Mouse (Mus musculus) liver, embryonic 11.5 days (tissue): ENCODE measurements around the gene Tbxas1. TPM values are rescaled to one million over a fixed set of nuclear protein-coding genes. Genes with fewer than 3 reads are reported as not detected.

Experiments
- ATAC-seq: fragments of 200-750 bp; cut with Nextera tagmentation; replicated peaks from 2 replicates; pipeline ENCODE4 v1.8.0; 2017; ENCODE audit warnings: moderate number of reproducible peaks, mild to moderate bottlenecking, moderate TSS enrichment, moderate library complexity; ENCODE audit not compliant: low FRiP score
- DNase-seq: peaks from one replicate; pipeline ENCODE4 v3.0.0-alpha.2; 2017; ENCODE audit warnings: low spot score
- H3K27ac ChIP-seq: fragments of 300-500 bp; sonication (generic); 2 replicates; pipeline ENCODE4 v1.5.1; 2014; ENCODE audit warnings: mild to moderate bottlenecking, low read depth, low read length, control low read depth
- H3K27me3 ChIP-seq: fragments of 300-500 bp; sonication (generic); replicated peaks from 2 replicates; pipeline ENCODE4 v1.6.1; 2014; ENCODE audit warnings: low read length, mixed read lengths; ENCODE audit not compliant: control insufficient read depth, insufficient read depth
- H3K36me3 ChIP-seq: fragments of 300-500 bp; sonication (generic); 2 replicates; pipeline ENCODE4 v1.6.1; 2014; ENCODE audit warnings: mild to moderate bottlenecking, low read length, moderate library complexity, mixed read lengths; ENCODE audit not compliant: control insufficient read depth, insufficient read depth
- H3K4me1 ChIP-seq: fragments of 300-500 bp; sonication (generic); replicated peaks from 2 replicates; pipeline ENCODE4 v1.6.1; 2014; ENCODE audit warnings: low read length, mixed read lengths; ENCODE audit not compliant: control insufficient read depth, insufficient read depth
- H3K4me2 ChIP-seq: fragments of 300-500 bp; sonication (generic); 2 replicates; pipeline ENCODE4 v1.6.1; 2014; ENCODE audit warnings: mild to moderate bottlenecking, control low read depth, moderate library complexity
- H3K4me3 ChIP-seq: fragments of 300-500 bp; sonication (generic); 2 replicates; pipeline ENCODE4 v1.5.1; 2014; ENCODE audit warnings: low read depth, low read length, control low read depth
- H3K9ac ChIP-seq: fragments of 300-500 bp; sonication (generic); 2 replicates; pipeline ENCODE4 v1.6.1; 2014; ENCODE audit warnings: low read depth, low read length, control low read depth
- H3K9me3 ChIP-seq: fragments of 300-500 bp; sonication (generic); 2 replicates; pipeline ENCODE4 v1.6.1; 2016; ENCODE audit warnings: low read length, inconsistent platforms, mixed read lengths; ENCODE audit not compliant: control insufficient read depth
- WGBS: fragments of 180-500 bp; shearing (Covaris S2); extraction: QIAGEN DNeasy Blood & Tissue Kit; methylation state at CpG from one replicate; pipeline ENCODE4 v1.1.7; 2014; 5-methylcytosine and 5-hydroxymethylcytosine counted together
- polyA plus RNA-seq: library from polyadenylated mRNA; unstranded; fragments of >200 nt; fragmentation: Nextera tagmentation; extraction: Ambion mirVana; gene quantifications from 2 replicates; pipeline ENCODE4 v1.2.1, GENCODE M21; 2014

Gene Tbxas1
- polyA plus RNA-seq, 1 experiment from 2014 or later: 12.0 TPM

GRCm38 (mm10) chr6:38876071-38876911, 1.1 kb downstream of the Tbxas1 start, which contains the start of gene Hipk2:
Hipk2 (minus strand) TSS chr6:38876165.
- Histone ChIP-seq H3K4me3 (peak within 1 kb of the TSS; percentile 100), H3K36me3 (no peaks in the 10 kb centered on the region), H3K9ac (peak within 1 kb of the TSS; percentile 99), H3K27ac (peak within 1 kb of the TSS; percentile 99), H3K27me3 (0 out of 2 replicates have a peak, but pooled peaks cover 2% of the 10 kb centered on the region), H3K4me1 (peaks cover 30% of the 10 kb centered on the region), H3K4me2 (peak within 1 kb of the TSS; percentile 90), H3K9me3 (no peaks in the 10 kb centered on the region)
- DNase-seq: peak; percentile 85
- under 1% methylated on average over 96 of the region's 108 CpGs for WGBS
- peak; percentile 87 for ATAC-seq

- H3K27me3 ChIP-seq: 0 out of 2 replicates have a peak, but pooled peaks cover 2% of the 10 kb centered on the region
- H3K4me3 ChIP-seq: no peak overlapping the region
- WGBS: 82% methylated on average over 2 of the region's 2 CpGs
- peaks cover 23% of the 10 kb centered on the region for H3K4me1 ChIP-seq
- no peak overlapping the region for H3K4me2 ChIP-seq
- ATAC-seq (no peak), DNase-seq (no peak)
- H3K27ac ChIP-seq: no peak overlapping the region
- no peaks in the 10 kb centered on the region for H3K36me3 ChIP-seq
- H3K9ac ChIP-seq: no peak overlapping the region
- no peaks in the 10 kb centered on the region for H3K9me3 ChIP-seq
Measured at GRCm38 (mm10) chr6:38877674-38878073, 2.5 kb downstream of the Tbxas1 start.

GRCm38 (mm10) chr6:38881468-38881867, 6.3 kb downstream of the Tbxas1 start:
- Histone ChIP-seq H3K36me3 (no peaks in the 10 kb centered on the region), H3K27ac (no peak overlapping the region), H3K27me3 (peaks cover 2% of the 10 kb centered on the region; the same call in 1 of the 2 replicates), H3K4me1 (peaks cover 31% of the 10 kb centered on the region), H3K4me3 (no peak overlapping the region), H3K9ac (no peak overlapping the region), H3K4me2 (no peak overlapping the region), H3K9me3 (no peaks in the 10 kb centered on the region)
- DNase-seq (no peak), ATAC-seq (no peak)
- 56% methylated on average over 2 of the region's 2 CpGs for WGBS

- WGBS: 58% methylated on average over 6 of the region's 6 CpGs
- DNase-seq (no peak), ATAC-seq (no peak)
- Histone ChIP-seq H3K9me3 (no peaks in the 10 kb centered on the region), H3K4me3 (no peak overlapping the region), H3K9ac (no peak overlapping the region), H3K27ac (no peak overlapping the region), H3K4me2 (no peak overlapping the region), H3K36me3 (no peaks in the 10 kb centered on the region), H3K4me1 (peaks cover 31% of the 10 kb centered on the region), H3K27me3 (peaks cover 2% of the 10 kb centered on the region; the same call in 1 of the 2 replicates)
Measured at GRCm38 (mm10) chr6:38881975-38882374, 6.8 kb downstream of the Tbxas1 start.

- Histone ChIP-seq H3K27me3 (peaks cover 2% of the 10 kb centered on the region; the same call in 1 of the 2 replicates), H3K27ac (no peak overlapping the region), H3K4me2 (no peak overlapping the region), H3K4me3 (no peak overlapping the region), H3K36me3 (no peaks in the 10 kb centered on the region), H3K9ac (no peak overlapping the region), H3K9me3 (no peaks in the 10 kb centered on the region), H3K4me1 (peaks cover 28% of the 10 kb centered on the region)
- WGBS: 66% methylated on average over 6 of the region's 6 CpGs
- DNase-seq (no peak), ATAC-seq (no peak)
Measured at GRCm38 (mm10) chr6:38882728-38883171, 7.5 kb downstream of the Tbxas1 start.

- H3K4me3 ChIP-seq: no peak overlapping the region
- H3K4me1 ChIP-seq: peaks cover 28% of the 10 kb centered on the region
- no peaks in the 10 kb centered on the region for H3K36me3 ChIP-seq
- H3K27me3 ChIP-seq: no peaks in the 10 kb centered on the region; the same call in 1 of the 2 replicates
- ATAC-seq (no peak), DNase-seq (no peak)
- no peak overlapping the region for H3K27ac ChIP-seq
- H3K9ac ChIP-seq: no peak overlapping the region; the same call in 1 of the 2 replicates
- H3K9me3 ChIP-seq: no peaks in the 10 kb centered on the region
- H3K4me2 ChIP-seq: no peak overlapping the region
- WGBS: 55% methylated on average over 3 of the region's 3 CpGs
Measured at GRCm38 (mm10) chr6:38884482-38884881, 9.3 kb downstream of the Tbxas1 start.

GRCm38 (mm10) chr6:38885132-38885531, 9.9 kb downstream of the Tbxas1 start:
- Histone ChIP-seq H3K4me2 (no peak overlapping the region), H3K4me3 (no peak overlapping the region), H3K36me3 (no peaks in the 10 kb centered on the region), H3K9ac (no peak overlapping the region), H3K9me3 (no peaks in the 10 kb centered on the region), H3K4me1 (peaks cover 28% of the 10 kb centered on the region), H3K27me3 (no peaks in the 10 kb centered on the region; the same call in 1 of the 2 replicates), H3K27ac (no peak overlapping the region)
- ATAC-seq (peak; percentile 72; the same call in 1 of the 2 replicates), DNase-seq (no peak)
- WGBS: 70% methylated on average over 1 of the region's 1 CpGs

- Histone ChIP-seq H3K9me3 (no peaks in the 10 kb centered on the region), H3K27me3 (no peaks in the 10 kb centered on the region; the same call in 1 of the 2 replicates), H3K4me3 (no peak overlapping the region), H3K9ac (no peak overlapping the region), H3K4me2 (no peak overlapping the region), H3K4me1 (peaks cover 36% of the 10 kb centered on the region), H3K36me3 (no peaks in the 10 kb centered on the region), H3K27ac (no peak overlapping the region)
- ATAC-seq: no peak
- WGBS: 94% methylated on average over 4 of the region's 4 CpGs
- no peak for DNase-seq
Measured at GRCm38 (mm10) chr6:38887436-38887835, 12.2 kb downstream of the Tbxas1 start.
